ENCODE assay signal across 8 mouse cellular contexts in genomic region chr12:111878213-111878612, GRCm38 (mm10). TPM values are rescaled to one million over a fixed set of nuclear protein-coding genes. Genes with fewer than 3 reads are reported as not detected.
DNase-seq lines count a peak whose midpoint lies in the region; ATAC-seq lines count a peak whose summit lies in the region.

No protein-coding gene starts in this region.

- no peaks in the 10 kb centered on the region for H3K36me3 ChIP-seq in forebrain, embryonic 16.5 days (ENCODE audit: control insufficient read depth, insufficient read depth)
- no peaks in the 10 kb centered on the region for H3K36me3 ChIP-seq in hindbrain, embryonic 10.5 days

- no peak overlapping the region for H3K27ac ChIP-seq in forebrain, embryonic 16.5 days (ENCODE audit: low read length)
- H3K27ac ChIP-seq in hindbrain, embryonic 10.5 days = no peak overlapping the region

- H3K9me3 ChIP-seq in forebrain, embryonic 16.5 days (ENCODE audit: control insufficient read depth, low read length) = no peaks in the 10 kb centered on the region
- H3K9me3 ChIP-seq in hindbrain, embryonic 10.5 days = no peaks in the 10 kb centered on the region

- DNase-seq in Muller cell, postnatal 12 days (ENCODE audit: inconsistent ontology term) = peak; percentile 63
- peak; percentile 72 for DNase-seq in cerebellum, adult 11 months
- DNase-seq in hindbrain, embryonic 10.5 days (ENCODE audit: low spot score) = peak; percentile 79
- peak; percentile 54 for DNase-seq in layer of hippocampus, adult 9-10 months (ENCODE audit: low spot score)
- DNase-seq in lung, postnatal 14 days = peak; percentile 94
- DNase-seq in right cerebral cortex, adult 2 months (ENCODE audit: low spot score in 2 of 2) = peak; percentile 80 to 84
- DNase-seq in urinary bladder, postnatal 14 days (ENCODE audit: low spot score) = peak; percentile 86

- 13% methylated on average over 3 of the region's 3 CpGs for WGBS in forebrain, embryonic 16.5 days
- WGBS in hindbrain, embryonic 10.5 days = 18% methylated on average over 3 of the region's 3 CpGs

- no peaks in the 10 kb centered on the region for H3K4me1 ChIP-seq in forebrain, embryonic 16.5 days (replicated peaks; ENCODE audit: control insufficient read depth, insufficient read depth, low read length)
- H3K4me1 ChIP-seq in hindbrain, embryonic 10.5 days (replicated peaks) = no peaks in the 10 kb centered on the region

- H3K27me3 ChIP-seq in forebrain, embryonic 16.5 days (replicated peaks; ENCODE audit: control insufficient read depth, insufficient read depth, low read length) = no peaks in the 10 kb centered on the region
- no peaks in the 10 kb centered on the region for H3K27me3 ChIP-seq in hindbrain, embryonic 10.5 days (ENCODE audit: insufficient read depth, poor library complexity, severe bottlenecking)

- no peak overlapping the region for H3K9ac ChIP-seq in forebrain, embryonic 16.5 days (replicated peaks; ENCODE audit: low read depth, low read length)

- no peak overlapping the region for H3K4me3 ChIP-seq in forebrain, embryonic 16.5 days (replicated peaks; ENCODE audit: low read length)
- no peak overlapping the region for H3K4me3 ChIP-seq in hindbrain, embryonic 10.5 days

- peak; percentile 62 for ATAC-seq in forebrain, embryonic 16.5 days

- no peak overlapping the region for H3K4me2 ChIP-seq in forebrain, embryonic 16.5 days (ENCODE audit: low read length)

RNA-seq across cellular contexts. Expression of gene Ppp1r13b, which starts 29.7 kb away (rescaled TPM):
- polyA plus RNA-seq in forebrain, embryonic 16.5 days (2015; fragmentation: Nextera tagmentation; extraction: Ambion mirVana) = 21.8 and 23.5 TPM in 2 replicates
- polyA plus RNA-seq in hindbrain, embryonic 10.5 days (2016; fragmentation: Nextera tagmentation; extraction: Ambion mirVana) = 4.5 and 6.2 TPM in 2 replicates
